Mouse (Mus musculus) CH12.LX (cell line): Measurements from ENCODE around the gene Nedd4. TPM values are rescaled to one million over a fixed set of nuclear protein-coding genes. Genes with fewer than 3 reads are reported as not detected.

Experiments used
- DNase-seq: peaks from one replicate; pipeline ENCODE4 v3.0.0-alpha.2; 2013; ENCODE audit errors: extremely low read depth
- H3K27ac ChIP-seq: 2 replicates; pipeline ENCODE4 v1.5.1; 2012; ENCODE audit warnings: low read depth, mild to moderate bottlenecking, control low read depth, moderate library complexity; ENCODE audit not compliant: insufficient read depth
- H3K27me3 ChIP-seq: replicated peaks from 2 replicates; pipeline ENCODE3; 2012; ENCODE audit warnings: inconsistent platforms
- H3K36me3 ChIP-seq, 2 experiments: replicated peaks in 1 of 2; 2 replicates each; pipeline versions ENCODE3 to v1.6.1; 2012; ENCODE audit warnings: inconsistent platforms in 1 of 2, low read length in 1 of 2, mild to moderate bottlenecking in 1 of 2, mixed read lengths in 1 of 2, moderate library complexity in 1 of 2; ENCODE audit not compliant: control insufficient read depth in 1 of 2, insufficient read depth in 1 of 2
- H3K4me1 ChIP-seq, 2 experiments: 2 replicates each; pipeline ENCODE4 v1.6.1; 2012; ENCODE audit warnings: inconsistent platforms in 1 of 2, moderate library complexity in 1 of 2; ENCODE audit not compliant: insufficient read depth in 2 of 2, control insufficient read depth in 1 of 2
- H3K4me2 ChIP-seq: 2 replicates; pipeline ENCODE4 v1.6.1; 2012; ENCODE audit warnings: low read depth, mild to moderate bottlenecking, control low read depth; ENCODE audit not compliant: poor library complexity, insufficient read depth, severe bottlenecking
- H3K4me3 ChIP-seq, 3 experiments: fragments of 150-350 bp in 1 of 3; sonication (generic) in 1 of 3; replicated peaks in 1 of 3; 2 replicates each; pipeline versions ENCODE3 to v1.5.1; 2011 to 2012; ENCODE audit warnings: low read depth in 2 of 3, low read length in 2 of 3, mild to moderate bottlenecking in 2 of 3, moderate library complexity in 2 of 3, control low read depth in 1 of 3, improper control_type of control experiment in 1 of 3, inconsistent platforms in 1 of 3, mixed read lengths in 1 of 3; ENCODE audit not compliant: poor library complexity in 1 of 3
- H3K79me2 ChIP-seq: replicated peaks from 2 replicates; pipeline ENCODE4 v1.6.1; 2012; ENCODE audit warnings: mild to moderate bottlenecking, moderate library complexity; ENCODE audit not compliant: control insufficient read depth, poor library complexity, insufficient read depth, severe bottlenecking; ENCODE audit errors: extremely low read depth
- H3K9ac ChIP-seq: 2 replicates; pipeline ENCODE4 v1.6.1; 2012; ENCODE audit warnings: low read depth, mild to moderate bottlenecking, control low read depth, moderate library complexity; ENCODE audit not compliant: insufficient read depth
- H3K9me3 ChIP-seq: replicated peaks from 2 replicates; pipeline ENCODE3; 2012; ENCODE audit warnings: low read length, inconsistent platforms, mixed read lengths
- BHLHE40 ChIP-seq: IDR thresholded peaks from 2 replicates; pipeline ENCODE4 v1.6.1; 2011; ENCODE audit warnings: mild to moderate bottlenecking, low read depth, low read length, improper control_type of control experiment
- CHD1 ChIP-seq: IDR thresholded peaks from 2 replicates; pipeline ENCODE4 v1.6.1; 2012; ENCODE audit warnings: low read depth, low read length, improper control_type of control experiment, inconsistent platforms
- CHD2 ChIP-seq: IDR thresholded peaks from 2 replicates; pipeline ENCODE4 v1.6.1; 2011; ENCODE audit warnings: low read length, improper control_type of control experiment
- CTCF ChIP-seq, 2 experiments: IDR thresholded peaks in 1 of 2; conservative IDR thresholded peaks in 1 of 2; 2 replicates each; pipeline ENCODE4 v1.5.1; 2011 to 2012; ENCODE audit warnings: low read depth in 2 of 2, low read length in 2 of 2, improper control_type of control experiment in 1 of 2, inconsistent platforms in 1 of 2, mild to moderate bottlenecking in 1 of 2, moderate library complexity in 1 of 2
- E2F4 ChIP-seq: IDR thresholded peaks from 2 replicates; pipeline ENCODE4 v1.6.1; 2011; ENCODE audit warnings: low read depth, low read length, improper control_type of control experiment; ENCODE audit not compliant: insufficient replicate concordance
- ELF1 ChIP-seq: IDR thresholded peaks from 2 replicates; pipeline ENCODE4 v1.6.1; 2014; ENCODE audit warnings: low read depth, mild to moderate bottlenecking, inconsistent platforms, low read length, improper control_type of control experiment
- EP300 ChIP-seq: IDR thresholded peaks from 2 replicates; pipeline ENCODE4 v1.6.1; 2011; ENCODE audit warnings: low read length, improper control_type of control experiment
- ETS1 ChIP-seq: conservative IDR thresholded peaks from 2 replicates; pipeline ENCODE4 v1.6.1; 2012; ENCODE audit warnings: low read depth, mild to moderate bottlenecking, inconsistent platforms, low read length, improper control_type of control experiment, moderate library complexity
- GABPA ChIP-seq: IDR thresholded peaks from 2 replicates; pipeline ENCODE4 v1.6.1; 2012; ENCODE audit warnings: low read depth, low read length, improper control_type of control experiment, inconsistent platforms; ENCODE audit not compliant: insufficient replicate concordance
- HCFC1 ChIP-seq: IDR thresholded peaks from 2 replicates; pipeline ENCODE4 v1.6.1; 2012; ENCODE audit warnings: low read depth, mild to moderate bottlenecking, inconsistent platforms, low read length, improper control_type of control experiment
- IRF4 ChIP-seq: IDR thresholded peaks from 2 replicates; pipeline ENCODE4 v1.6.1; 2014; ENCODE audit warnings: low read depth, mild to moderate bottlenecking, inconsistent platforms, low read length, improper control_type of control experiment
- JUN ChIP-seq: IDR thresholded peaks from 2 replicates; pipeline ENCODE4 v1.6.1; 2011; ENCODE audit warnings: low read depth, mild to moderate bottlenecking, low read length, improper control_type of control experiment, moderate library complexity; ENCODE audit not compliant: insufficient read depth
- JUND ChIP-seq: conservative IDR thresholded peaks from 2 replicates; pipeline ENCODE4 v1.6.1; 2011; ENCODE audit warnings: low read depth, low read length, improper control_type of control experiment
- KAT2A ChIP-seq: IDR thresholded peaks from 2 replicates; pipeline ENCODE4 v1.6.1; 2012; ENCODE audit warnings: low read length, improper control_type of control experiment, inconsistent platforms; ENCODE audit not compliant: insufficient replicate concordance
- MAFK ChIP-seq: IDR thresholded peaks from 2 replicates; pipeline ENCODE4 v1.6.1; 2011; ENCODE audit warnings: low read length, improper control_type of control experiment; ENCODE audit not compliant: insufficient replicate concordance
- MAX ChIP-seq: IDR thresholded peaks from 2 replicates; pipeline ENCODE4 v1.6.1; 2011; ENCODE audit warnings: low read length, improper control_type of control experiment
- MAZ ChIP-seq: IDR thresholded peaks from 2 replicates; pipeline ENCODE4 v1.6.1; 2012; ENCODE audit warnings: low read depth, mild to moderate bottlenecking, inconsistent platforms, low read length, improper control_type of control experiment, moderate library complexity
- MEF2A ChIP-seq: IDR thresholded peaks from 2 replicates; pipeline ENCODE4 v1.6.1; 2014; ENCODE audit warnings: low read depth, mild to moderate bottlenecking, inconsistent platforms, low read length, improper control_type of control experiment, borderline replicate concordance
- MXI1 ChIP-seq: IDR thresholded peaks from 2 replicates; pipeline ENCODE4 v1.6.1; 2011; ENCODE audit warnings: mild to moderate bottlenecking, low read depth, low read length, improper control_type of control experiment
- MYC ChIP-seq: IDR thresholded peaks from 2 replicates; pipeline ENCODE4 v1.6.1; 2011; ENCODE audit warnings: low read depth, mild to moderate bottlenecking, improper control_type of control experiment, low read length
- NELFE ChIP-seq: IDR thresholded peaks from 2 replicates; pipeline ENCODE4 v1.6.1; 2011; ENCODE audit warnings: low read depth, low read length, improper control_type of control experiment
- NRF1 ChIP-seq: IDR thresholded peaks from 2 replicates; pipeline ENCODE4 v1.6.1; 2014; ENCODE audit warnings: low read depth, mild to moderate bottlenecking, inconsistent platforms, low read length, improper control_type of control experiment, moderate library complexity
- PAX5 ChIP-seq: IDR thresholded peaks from 2 replicates; pipeline ENCODE4 v1.6.1; 2012; ENCODE audit warnings: low read length, inconsistent platforms, mixed read lengths
- POLR2A ChIP-seq: IDR thresholded peaks from 2 replicates; pipeline ENCODE4 v1.6.1; 2011; ENCODE audit warnings: low read depth, mild to moderate bottlenecking, improper control_type of control experiment, low read length
- POLR2AphosphoS2 ChIP-seq: IDR thresholded peaks from 2 replicates; pipeline ENCODE4 v1.6.1; 2011; ENCODE audit warnings: low read depth, low read length, improper control_type of control experiment
- RAD21 ChIP-seq: IDR thresholded peaks from 2 replicates; pipeline ENCODE4 v1.6.1; 2011; ENCODE audit warnings: low read depth, mild to moderate bottlenecking, low read length, improper control_type of control experiment, moderate library complexity
- RCOR1 ChIP-seq: conservative IDR thresholded peaks from 2 replicates; pipeline ENCODE4 v1.6.1; 2012; ENCODE audit warnings: low read depth, mild to moderate bottlenecking, inconsistent platforms, low read length, improper control_type of control experiment
- SIN3A ChIP-seq: IDR thresholded peaks from 2 replicates; pipeline ENCODE4 v1.6.1; 2012; ENCODE audit warnings: low read length, improper control_type of control experiment, inconsistent platforms
- SMC3 ChIP-seq: IDR thresholded peaks from 2 replicates; pipeline ENCODE4 v1.6.1; 2011; ENCODE audit warnings: low read depth, low read length, improper control_type of control experiment
- TBP ChIP-seq: conservative IDR thresholded peaks from 2 replicates; pipeline ENCODE4 v1.6.1; 2011; ENCODE audit warnings: low read depth, low read length, improper control_type of control experiment
- TCF12 ChIP-seq: IDR thresholded peaks from 2 replicates; pipeline ENCODE4 v1.6.1; 2014; ENCODE audit warnings: low read depth, mild to moderate bottlenecking, inconsistent platforms, low read length, improper control_type of control experiment
- UBTF ChIP-seq: IDR thresholded peaks from 2 replicates; pipeline ENCODE4 v1.6.1; 2012; ENCODE audit warnings: low read depth, mild to moderate bottlenecking, inconsistent platforms, low read length, improper control_type of control experiment, moderate library complexity
- USF1 ChIP-seq: IDR thresholded peaks from 2 replicates; pipeline ENCODE4 v1.6.1; 2014; ENCODE audit warnings: low read depth, mild to moderate bottlenecking, inconsistent platforms, low read length, improper control_type of control experiment
- USF2 ChIP-seq: conservative IDR thresholded peaks from 2 replicates; pipeline ENCODE4 v1.6.1; 2011; ENCODE audit warnings: low read depth, low read length, improper control_type of control experiment
- ZC3H11A ChIP-seq: IDR thresholded peaks from 2 replicates; pipeline ENCODE4 v1.6.1; 2012; ENCODE audit warnings: low read depth, mild to moderate bottlenecking, inconsistent platforms, low read length, improper control_type of control experiment
- ZKSCAN1 ChIP-seq: IDR thresholded peaks from 2 replicates; pipeline ENCODE4 v1.6.1; 2012; ENCODE audit warnings: low read depth, inconsistent platforms, low read length, improper control_type of control experiment, borderline replicate concordance
- ZMIZ1 ChIP-seq: IDR thresholded peaks from 2 replicates; pipeline ENCODE4 v1.6.1; 2012; ENCODE audit warnings: low read depth, mild to moderate bottlenecking, inconsistent platforms, low read length, improper control_type of control experiment
- ZNF384 ChIP-seq: IDR thresholded peaks from 2 replicates; pipeline ENCODE4 v1.6.1; 2012; ENCODE audit warnings: low read depth, low read length, improper control_type of control experiment, inconsistent platforms
- dilution Hi-C: fragments of 300-500 bp; cut with MboI; formaldehyde crosslinking; loops from 2 replicates; pipeline ENCODE4 v1.14.3; 2020; ENCODE audit warnings: low sequenced_read_pairs; ENCODE audit not compliant: extremely low pct_unique_long_range_greater_than_20kb, extremely low pct_ligation_motif_present
- in situ Hi-C: fragments of 300-500 bp; cut with MboI; formaldehyde crosslinking; loops from 3 replicates; pipeline ENCODE4 v1.14.3; 2019; ENCODE audit warnings: low sequenced_read_pairs, low pct_ligation_motif_present, low pct_unique_long_range_greater_than_20kb, mixed read lengths
- polyA plus RNA-seq: library from polyadenylated mRNA; unstranded; fragments of >175 nt; gene quantifications from 2 replicates; pipeline ENCODE4 v1.2.1, GENCODE M21; 2012; ENCODE audit warnings: low read depth; ENCODE audit not compliant: insufficient read length
- total RNA-seq, 2 experiments: library from RNA; depleted of rRNA; stranded (reverse); fragments of 300-350 nt in 1 of 2; fragments of >200 nt in 1 of 2; gene quantifications; 2 replicates each; pipeline ENCODE4 v1.2.3; 2012 to 2014

Nedd4 gene
- total and polyA plus RNA-seq, 3 experiments = 56.9 to 211 (median 206) TPM

GRCm38 (mm10) chr9:72662691-72663533 lies 766 bp downstream of the Nedd4 start:
- H3K27me3 ChIP-seq = peaks cover 11% of the 10 kb centered on the region
- in situ Hi-C loops = no loop called here
- peak overlapping the region; percentile 72 for H3K9ac ChIP-seq
- TF ChIP-seq TBP (peak; percentile 54; the same call in 1 of the 2 replicates), ETS1 (no peak), HCFC1 (no peak), SMC3 (no peak), E2F4 (no peak), ZKSCAN1 (no peak), POLR2A (peak; percentile 54), MAFK (no peak), JUND (no peak), ZNF384 (no peak), RCOR1 (no peak), POLR2AphosphoS2 (no peak), GABPA (no peak), NRF1 (peak; percentile 78), BHLHE40 (peak; percentile 62), USF2 (no peak), TCF12 (no peak), CTCF (conservative IDR thresholded peaks at IDR 0.05 in 1 of 2, IDR thresholded peaks at IDR 0.05 in 1 of 2; ENCODE audit: low read depth in 2 of 2, low read length in 2 of 2) (no peak), MAX (peak; percentile 42; the same call in 1 of the 2 replicates), JUN (no peak), KAT2A (no peak), IRF4 (no peak), EP300 (no peak), PAX5 (no peak), ELF1 (no peak), CHD2 (no peak), UBTF (peak; percentile 86; the same call in 1 of the 2 replicates), ZMIZ1 (0 out of 2 replicates have a peak, but pooled peaks have one; percentile 13), NELFE (peak; percentile 35; the same call in 1 of the 2 replicates), MXI1 (no peak), SIN3A (no peak), ZC3H11A (no peak), MYC (0 out of 2 replicates have a peak, but pooled peaks have one; percentile 14), RAD21 (no peak), MAZ (0 out of 2 replicates have a peak, but pooled peaks have one; percentile 55), CHD1 (no peak), MEF2A (no peak), USF1 (no peak)
- no peaks in the 10 kb centered on the region for H3K9me3 ChIP-seq
- H3K36me3 ChIP-seq = peaks cover 0 to 32% of the 10 kb centered on the region in 2 experiments
- peaks cover 9% of the 10 kb centered on the region for H3K79me2 ChIP-seq
- peak overlapping the region; percentile 59 to 75 (median 74) for H3K4me3 ChIP-seq
- peak overlapping the region; percentile 66 for H3K27ac ChIP-seq
- DNase-seq = peak; percentile 85
- dilution Hi-C loops = no loop called here
- peak overlapping the region; percentile 52 for H3K4me2 ChIP-seq
- peaks cover 0 to 43% of the 10 kb centered on the region in 2 experiments; a peak in 3 of 4 replicates for H3K4me1 ChIP-seq
